Mouse (Mus musculus) MEL-GATA-1-ER (cell line): ENCODE measurements around the gene Myof.
A peak's percentile ranks its signal among the peaks of the same experiment; 100 is the strongest.

ENCODE experiments used
- DNase-seq: peaks from one replicate; pipeline ENCODE4 v3.0.0-alpha.2; 2012; ENCODE audit warnings: low read depth; ENCODE audit errors: extremely low read depth

Gene Myof

GRCm38 (mm10) chr19:37954236-37954635 lies 89.1 kb downstream of the Myof start:
- no peak for DNase-seq

GRCm38 (mm10) chr19:37946696-37947095 lies 96.7 kb downstream of the Myof start:
- no peak for DNase-seq

- DNase-seq: no peak
These were observed 97.3 kb downstream of the Myof start for GRCm38 (mm10) chr19:37946053-37946452.

GRCm38 (mm10) chr19:37939203-37939602 lies 104.2 kb downstream of the Myof start:
- DNase-seq: no peak

- DNase-seq: no peak
These were observed 106.3 kb downstream of the Myof start for GRCm38 (mm10) chr19:37937092-37937491.

- no peak for DNase-seq
These were observed 108.7 kb downstream of the Myof start for GRCm38 (mm10) chr19:37934640-37935039.

GRCm38 (mm10) chr19:37932198-37932597 lies 111.2 kb downstream of the Myof start:
- no peak for DNase-seq

- no peak for DNase-seq
These were observed 115.5 kb downstream of the Myof start for GRCm38 (mm10) chr19:37927911-37928310.

GRCm38 (mm10) chr19:37925323-37925722 lies 118.1 kb downstream of the Myof start:
- no peak for DNase-seq

- no peak for DNase-seq
These were observed 119.1 kb downstream of the Myof start for GRCm38 (mm10) chr19:37924266-37924665.

GRCm38 (mm10) chr19:37921098-37921497 lies 122.3 kb downstream of the Myof start:
- DNase-seq: no peak

GRCm38 (mm10) chr19:37918515-37918932 lies 124.9 kb downstream of the Myof start:
- DNase-seq: no peak

- no peak for DNase-seq
These were observed 129.1 kb downstream of the Myof start for GRCm38 (mm10) chr19:37914261-37914660.

- DNase-seq: no peak
These were observed 130.9 kb downstream of the Myof start for GRCm38 (mm10) chr19:37912501-37912900.

GRCm38 (mm10) chr19:37909830-37910261 lies 133.5 kb downstream of the Myof start:
- DNase-seq: no peak

GRCm38 (mm10) chr19:37907451-37908320 lies 135.7 kb downstream of the Myof start:
- DNase-seq: no peak

GRCm38 (mm10) chr19:37906916-37907315 lies 136.5 kb downstream of the Myof start:
- no peak for DNase-seq

- DNase-seq: no peak
These were observed 147.3 kb downstream of the Myof start for GRCm38 (mm10) chr19:37896081-37896480.

- no peak for DNase-seq
These were observed 152.4 kb downstream of the Myof start for GRCm38 (mm10) chr19:37891006-37891405.

GRCm38 (mm10) chr19:37886355-37887120 lies 156.8 kb downstream of the Myof start:
- DNase-seq: peak; percentile 6

- DNase-seq: no peak
These were observed 161.8 kb downstream of the Myof start for GRCm38 (mm10) chr19:37881431-37882081.
